Mouse (Mus musculus) adrenal gland, postnatal 36 days (tissue): ENCODE results near the gene Efemp2. TPM values are rescaled to one million over a fixed set of nuclear protein-coding genes. Genes with fewer than 3 reads are reported as not detected.

Experiments
- DNase-seq, 2 experiments: peaks; one replicate each; pipeline ENCODE4 v3.0.0; 2021; ENCODE audit warnings: mixed read lengths in 1 of 2
- total RNA-seq, 2 experiments: library from RNA; stranded (reverse); gene quantifications; 2 replicates each; pipeline ENCODE4 v1.2.3; 2021

Gene Efemp2
- total RNA-seq, 2 experiments from 2014 or later = 50.2 to 87.9 TPM

GRCm38 (mm10) chr19:5449673-5450072, 24.1 kb upstream of the Efemp2 start:
- no peak for DNase-seq

GRCm38 (mm10) chr19:5451766-5452165, 22.0 kb upstream of the Efemp2 start:
- DNase-seq = no peak

GRCm38 (mm10) chr19:5455037-5455436, 18.7 kb upstream of the Efemp2 start:
- no peak for DNase-seq

- DNase-seq = no peak
Measured at GRCm38 (mm10) chr19:5455568-5455967, 18.2 kb upstream of the Efemp2 start.

- DNase-seq = peak; percentile 25 to 45
Measured at GRCm38 (mm10) chr19:5456241-5456921, 17.4 kb upstream of the Efemp2 start.

- DNase-seq = peak; percentile 96 to 98
Measured at GRCm38 (mm10) chr19:5456922-5457745, 16.6 kb upstream of the Efemp2 start.

- DNase-seq = peak in 1 of 2 experiments; percentile 42
Measured at GRCm38 (mm10) chr19:5457746-5458442, 15.9 kb upstream of the Efemp2 start, which contains the start of gene Ccdc85b. Ccdc85b (minus strand) TSS chr19:5457894.

- DNase-seq = no peak
Measured at GRCm38 (mm10) chr19:5459019-5459418, 14.7 kb upstream of the Efemp2 start.

GRCm38 (mm10) chr19:5459896-5460295, 13.9 kb upstream of the Efemp2 start:
- no peak for DNase-seq

GRCm38 (mm10) chr19:5460465-5460911, 13.3 kb upstream of the Efemp2 start, which contains the start of gene Fibp:
Fibp (plus strand) TSS chr19:5460615.
- DNase-seq = peak; percentile 89 to 91

GRCm38 (mm10) chr19:5461411-5461810, 12.3 kb upstream of the Efemp2 start:
- no peak for DNase-seq

- DNase-seq = no peak
Measured at GRCm38 (mm10) chr19:5463212-5463611, 10.5 kb upstream of the Efemp2 start.

- DNase-seq = peak; percentile 47 to 65
Measured at GRCm38 (mm10) chr19:5463791-5464562, 9.8 kb upstream of the Efemp2 start.

GRCm38 (mm10) chr19:5465037-5465436, 8.7 kb upstream of the Efemp2 start:
- DNase-seq = no peak

GRCm38 (mm10) chr19:5466916-5467500, 6.7 kb upstream of the Efemp2 start:
- no peak for DNase-seq

- DNase-seq = no peak
Measured at GRCm38 (mm10) chr19:5468374-5468773, 5.4 kb upstream of the Efemp2 start, which contains the start of gene Ctsw. Ctsw (minus strand) TSS chr19:5468507.

- DNase-seq = no peak
Measured at GRCm38 (mm10) chr19:5471846-5472245, 1.9 kb upstream of the Efemp2 start.

- no peak for DNase-seq
Measured at GRCm38 (mm10) chr19:5472857-5473256, 897 bp upstream of the Efemp2 start.

GRCm38 (mm10) chr19:5474281-5475068, 721 bp downstream of the Efemp2 start:
- peak; percentile 58 to 82 for DNase-seq

- DNase-seq = no peak
Measured at GRCm38 (mm10) chr19:5475069-5475714, 1.4 kb downstream of the Efemp2 start.
